Mouse (Mus musculus) retina, postnatal 7 days (tissue): ENCODE data around the gene Lypd6.

Source experiments
- DNase-seq: peaks from one replicate; pipeline ENCODE4 v3.0.0-alpha.2; 2012; ENCODE audit warnings: low read depth, low spot score

Gene Lypd6

GRCm38 (mm10) chr2:50173730-50174528, 107.7 kb downstream of the Lypd6 start:
- DNase-seq = no peak

- no peak for DNase-seq
Measured at GRCm38 (mm10) chr2:50175709-50176108, 109.5 kb downstream of the Lypd6 start.

- DNase-seq = no peak
Measured at GRCm38 (mm10) chr2:50179164-50179563, 112.9 kb downstream of the Lypd6 start.

GRCm38 (mm10) chr2:50180423-50180822, 114.2 kb downstream of the Lypd6 start:
- no peak for DNase-seq

GRCm38 (mm10) chr2:50181332-50181731, 115.1 kb downstream of the Lypd6 start:
- DNase-seq = no peak

- no peak for DNase-seq
Measured at GRCm38 (mm10) chr2:50186711-50187405, 120.6 kb downstream of the Lypd6 start.

GRCm38 (mm10) chr2:50188856-50189255, 122.6 kb downstream of the Lypd6 start:
- DNase-seq = no peak

- no peak for DNase-seq
Measured at GRCm38 (mm10) chr2:50196681-50197080, 130.5 kb downstream of the Lypd6 start.

GRCm38 (mm10) chr2:50197801-50198200, 131.6 kb downstream of the Lypd6 start:
- DNase-seq = no peak

- no peak for DNase-seq
Measured at GRCm38 (mm10) chr2:50200541-50200940, 134.3 kb downstream of the Lypd6 start.

GRCm38 (mm10) chr2:50220574-50220973, 154.3 kb downstream of the Lypd6 start:
- peak; percentile 16 for DNase-seq

GRCm38 (mm10) chr2:50225019-50225418, 158.8 kb downstream of the Lypd6 start:
- DNase-seq = no peak

- no peak for DNase-seq
Measured at GRCm38 (mm10) chr2:50233491-50233890, 167.3 kb downstream of the Lypd6 start.
